Mouse (Mus musculus): Measurements from ENCODE around the gene Inpp5a.
A peak's percentile ranks its signal among the peaks of the same experiment; 100 is the strongest.

The Inpp5a gene

DNA sequence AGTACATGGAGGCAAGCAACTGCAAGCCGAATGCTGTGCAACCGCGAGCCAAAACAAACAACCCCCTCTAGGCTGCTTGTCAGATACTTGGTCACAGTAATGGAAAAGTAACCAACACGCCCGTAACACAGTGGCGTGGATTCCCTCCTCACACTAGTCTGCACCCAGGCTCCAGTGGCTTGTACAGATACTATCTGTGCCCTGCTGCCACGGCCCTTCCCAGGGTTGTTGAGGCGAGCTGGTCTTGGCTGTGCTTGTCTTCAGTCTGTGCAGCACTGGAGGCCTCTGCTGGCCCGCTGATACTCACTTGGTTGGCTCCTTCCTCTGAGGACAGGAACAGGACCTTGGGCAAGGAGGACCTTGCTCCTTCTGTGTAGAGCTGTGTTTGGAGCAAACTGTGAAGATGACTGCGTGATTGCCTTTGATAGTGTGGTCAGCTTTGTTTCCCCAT is 52.9 kb downstream of the Inpp5a start:
- no peak for DNase-seq (ENCODE audit: low spot score)

DNA sequence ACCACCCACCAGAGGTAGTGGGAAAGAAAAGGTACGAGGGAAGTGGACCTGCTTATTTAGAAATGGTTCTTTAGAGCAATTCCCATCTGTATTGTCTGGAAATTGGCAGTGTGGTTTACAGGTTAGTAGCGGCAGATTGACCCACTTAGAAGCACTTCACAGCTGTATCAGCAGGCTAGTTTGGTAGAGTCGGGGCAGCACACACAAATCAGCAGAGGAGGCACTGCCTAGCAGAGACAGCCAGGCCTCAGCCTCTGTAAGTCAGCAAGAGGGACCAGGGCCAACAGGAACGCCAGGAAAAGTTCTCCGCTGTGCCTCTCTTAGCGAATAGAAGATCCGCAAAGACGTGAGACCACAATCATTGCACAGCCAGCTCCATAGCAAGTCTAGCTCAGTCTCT is 56.7 kb downstream of the Inpp5a start:
- DNase-seq (ENCODE audit: low spot score): no peak

DNA sequence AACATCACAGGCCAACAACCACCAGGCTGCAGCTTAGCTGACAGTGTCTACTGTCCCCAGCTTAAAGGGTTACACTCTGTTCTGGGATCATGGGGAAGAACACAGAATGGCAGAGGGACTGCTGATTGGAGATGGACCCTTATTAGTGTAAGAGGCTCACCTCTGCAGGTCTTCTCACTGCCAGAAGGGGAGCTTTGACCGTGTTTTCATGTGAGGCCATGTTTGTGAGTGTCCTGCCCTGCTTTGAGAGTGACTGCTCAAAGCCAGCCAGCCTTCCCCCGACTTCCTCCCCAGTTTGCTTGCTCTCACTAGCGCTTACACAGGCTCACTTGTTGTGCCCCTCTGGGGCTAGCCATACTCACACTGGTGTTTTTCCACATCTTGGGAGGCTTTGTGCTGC is 58.5 kb downstream of the Inpp5a start:
- no peak for DNase-seq (ENCODE audit: low spot score)

DNA sequence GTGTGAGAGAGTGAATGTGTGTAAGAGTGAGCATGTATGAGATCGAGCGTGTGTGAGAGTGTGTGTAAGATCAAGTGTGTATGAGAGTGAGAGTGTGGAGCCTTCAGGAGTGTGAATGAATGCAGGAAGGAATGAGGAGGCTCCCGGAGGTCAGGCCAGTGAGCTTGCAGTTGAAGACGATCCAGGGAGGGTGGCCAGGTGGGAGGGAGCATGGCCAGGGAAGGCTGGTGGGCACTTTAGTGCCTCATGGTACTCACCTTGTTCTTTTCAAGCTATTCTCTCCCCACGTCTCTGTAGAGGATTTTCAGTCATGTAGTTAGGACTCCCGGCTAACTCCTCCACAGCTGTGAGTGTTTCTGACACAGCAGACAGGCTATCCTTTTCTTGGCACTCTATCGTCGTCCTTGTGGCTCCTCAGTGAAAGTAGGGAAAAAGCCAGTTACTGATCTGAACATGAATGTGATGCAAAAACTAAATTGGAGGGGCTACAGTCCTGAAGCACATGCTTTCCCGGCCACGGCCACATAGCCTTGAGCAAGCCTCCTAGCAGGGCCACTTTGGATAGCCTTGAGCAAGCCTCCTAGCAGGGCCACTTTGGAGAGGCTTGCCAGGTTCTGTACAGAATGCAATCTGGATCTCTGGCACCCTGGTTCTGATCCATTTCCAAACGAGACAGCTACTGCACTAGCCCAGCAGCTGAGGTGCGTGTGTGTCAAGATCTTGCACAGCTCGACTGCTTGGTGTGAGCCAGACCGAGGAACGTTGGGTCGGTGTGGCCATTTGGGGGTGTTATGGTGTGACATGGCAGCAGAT is 61.5 kb downstream of the Inpp5a start:
- no peak for DNase-seq (ENCODE audit: low spot score)

DNA sequence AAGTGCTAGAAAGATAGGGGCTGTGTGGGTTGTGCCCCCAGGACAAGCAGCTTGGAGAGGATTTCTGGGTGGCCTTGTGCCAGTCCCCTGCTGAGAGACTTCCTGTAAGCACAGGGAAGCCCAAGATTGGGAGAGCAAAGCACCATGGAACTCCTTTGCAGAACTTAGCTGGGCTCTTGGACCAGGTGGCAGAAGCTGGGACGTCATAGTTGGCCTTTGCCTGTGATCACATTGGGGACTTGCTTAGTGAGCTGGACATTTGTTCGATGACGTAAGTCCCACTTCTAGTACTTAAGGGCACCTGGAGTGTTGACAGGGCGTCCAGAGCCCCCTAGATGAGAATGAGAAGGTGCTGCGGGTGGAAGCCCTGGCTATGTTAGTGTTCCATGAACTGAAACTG is 62.8 kb downstream of the Inpp5a start:
- DNase-seq (ENCODE audit: low spot score): no peak

DNA sequence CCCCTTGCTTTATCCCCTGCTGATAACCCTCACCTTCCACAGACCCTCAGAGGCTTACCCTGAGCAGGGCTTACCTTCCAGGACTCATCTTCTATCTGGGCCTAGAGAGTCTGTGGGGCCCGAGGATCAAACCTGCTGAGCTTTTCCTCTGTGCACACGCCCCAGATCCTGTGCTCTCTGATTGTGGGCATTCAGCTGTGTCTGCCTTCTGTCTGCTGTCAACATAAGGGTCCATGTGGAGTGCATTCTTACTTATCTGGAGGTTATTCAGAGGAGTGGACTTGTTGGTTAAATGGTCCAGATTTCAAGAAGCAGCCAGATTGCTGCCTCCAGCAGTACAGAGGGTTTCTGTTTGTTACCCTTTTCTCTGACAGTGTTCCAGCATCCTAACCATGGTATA is 63.3 kb downstream of the Inpp5a start:
- DNase-seq (ENCODE audit: low spot score): no peak

DNA sequence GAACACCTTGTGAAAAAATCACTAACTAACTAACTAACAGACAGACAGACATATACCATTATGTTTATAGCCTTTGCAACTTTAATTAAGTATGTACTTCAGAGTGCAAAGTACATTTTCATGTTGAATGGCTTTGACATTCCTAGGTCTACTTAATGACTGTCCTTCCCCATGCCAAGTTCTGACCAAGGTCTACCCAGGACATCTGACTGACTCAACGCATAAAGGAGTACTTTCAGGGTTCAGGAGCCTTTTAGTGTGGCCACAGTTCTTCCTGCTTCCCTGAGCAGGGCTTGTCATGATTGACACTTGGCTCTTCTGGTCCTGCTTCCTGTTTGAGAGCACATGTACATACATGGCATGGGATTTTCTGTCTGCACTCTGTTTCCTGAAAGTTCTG is 64.3 kb downstream of the Inpp5a start:
- DNase-seq (ENCODE audit: low spot score): no peak

DNA sequence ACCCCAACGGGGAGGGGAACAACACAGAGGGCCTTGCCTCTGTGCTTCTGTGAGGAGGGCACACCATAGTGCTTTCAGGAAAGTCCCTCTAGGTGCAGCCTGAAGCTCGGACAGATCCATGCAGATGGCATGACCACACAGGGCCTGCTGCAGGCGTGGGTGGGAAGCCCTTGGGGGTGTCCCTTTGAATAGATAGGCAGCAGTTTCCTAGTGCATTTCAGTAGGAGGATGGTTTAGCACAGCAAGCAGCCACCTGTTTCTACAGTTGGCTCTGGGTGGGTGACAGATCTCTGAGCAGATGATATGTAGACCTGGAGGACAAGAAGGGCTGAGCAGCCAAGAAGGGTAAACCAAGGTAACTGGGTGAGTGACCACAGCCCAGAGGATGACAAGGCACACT is 65.4 kb downstream of the Inpp5a start:
- peak; percentile 46 for DNase-seq (ENCODE audit: low spot score)

DNA sequence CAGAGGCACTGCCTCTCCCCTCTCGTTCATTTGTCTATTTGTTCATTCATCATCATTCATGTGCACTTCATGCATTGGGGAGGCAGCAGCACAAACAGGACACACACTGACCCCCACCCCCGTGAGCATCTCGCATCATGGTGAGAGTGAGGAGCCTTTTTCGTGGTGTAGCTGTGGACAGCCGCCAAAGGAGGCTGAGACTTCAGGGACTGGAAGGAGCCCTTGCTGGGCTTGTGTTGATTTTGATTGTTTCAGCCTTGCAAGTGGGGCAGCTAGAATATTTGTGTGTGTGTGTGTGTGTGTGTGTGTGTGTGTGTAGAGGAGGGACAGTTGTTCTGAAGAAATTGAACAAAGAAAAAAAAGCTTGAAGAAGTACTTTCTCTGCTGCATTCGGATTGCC is 67.8 kb downstream of the Inpp5a start:
- no peak for DNase-seq (ENCODE audit: low spot score)

DNA sequence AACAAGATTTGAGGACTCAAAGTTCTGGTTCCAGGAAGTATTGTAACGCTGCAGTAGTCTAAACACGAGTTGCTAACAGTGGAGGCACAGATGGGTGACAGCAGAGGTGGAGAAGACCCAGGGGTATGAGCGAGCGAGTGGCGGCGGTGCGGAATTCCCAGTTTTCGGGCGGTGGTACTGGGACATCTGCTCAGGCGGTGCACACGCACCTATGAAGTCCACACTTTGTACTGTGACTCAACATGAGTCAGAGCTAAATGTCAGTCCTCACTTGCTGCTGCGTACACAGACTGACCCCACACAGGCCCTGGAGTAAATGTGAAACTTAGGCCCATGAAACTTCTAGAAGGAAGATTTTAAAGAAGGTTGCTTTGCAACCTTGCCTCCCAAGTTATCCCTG is 72.4 kb downstream of the Inpp5a start:
- no peak for DNase-seq (ENCODE audit: low spot score)

DNA sequence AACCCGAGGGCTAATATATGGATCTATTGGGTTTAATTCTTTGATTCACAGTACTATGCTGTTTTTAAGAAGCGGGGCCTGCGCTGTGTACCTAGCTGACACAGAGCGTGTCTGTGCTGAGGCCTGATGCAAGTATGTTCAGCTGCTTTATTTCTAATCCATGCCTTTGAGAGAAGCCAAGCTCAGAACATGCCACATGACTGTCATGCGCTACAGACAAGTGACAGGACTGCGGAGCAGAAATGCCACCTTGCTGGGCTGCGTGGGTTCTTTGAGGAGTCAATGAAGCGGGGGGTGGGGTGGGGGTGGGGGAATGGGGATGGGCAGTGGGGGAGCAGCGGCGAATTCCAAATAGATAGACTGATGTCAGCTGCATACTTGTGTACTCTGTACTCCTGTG is 73.2 kb downstream of the Inpp5a start:
- DNase-seq (ENCODE audit: low spot score): no peak

DNA sequence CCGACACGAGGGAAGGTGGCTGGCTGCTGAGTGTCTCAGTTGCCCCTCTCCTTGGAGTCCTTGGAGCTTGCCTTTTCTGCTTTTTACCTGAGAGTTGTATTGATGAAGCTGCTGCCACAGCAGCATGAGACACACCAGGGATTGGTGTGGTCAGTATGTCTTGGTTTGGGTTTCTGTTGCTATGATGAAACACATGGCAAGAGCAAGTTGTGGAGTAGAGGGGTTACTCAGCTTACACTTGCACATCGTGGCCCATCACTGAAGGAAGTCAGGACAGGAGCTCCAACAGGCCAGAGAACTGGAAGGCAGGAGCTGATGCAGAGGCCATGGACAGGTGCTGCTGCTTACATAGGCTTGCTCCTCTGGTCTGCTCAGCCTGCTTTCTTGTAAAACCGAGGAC is 76.6 kb downstream of the Inpp5a start:
- DNase-seq (ENCODE audit: low spot score): no peak

DNA sequence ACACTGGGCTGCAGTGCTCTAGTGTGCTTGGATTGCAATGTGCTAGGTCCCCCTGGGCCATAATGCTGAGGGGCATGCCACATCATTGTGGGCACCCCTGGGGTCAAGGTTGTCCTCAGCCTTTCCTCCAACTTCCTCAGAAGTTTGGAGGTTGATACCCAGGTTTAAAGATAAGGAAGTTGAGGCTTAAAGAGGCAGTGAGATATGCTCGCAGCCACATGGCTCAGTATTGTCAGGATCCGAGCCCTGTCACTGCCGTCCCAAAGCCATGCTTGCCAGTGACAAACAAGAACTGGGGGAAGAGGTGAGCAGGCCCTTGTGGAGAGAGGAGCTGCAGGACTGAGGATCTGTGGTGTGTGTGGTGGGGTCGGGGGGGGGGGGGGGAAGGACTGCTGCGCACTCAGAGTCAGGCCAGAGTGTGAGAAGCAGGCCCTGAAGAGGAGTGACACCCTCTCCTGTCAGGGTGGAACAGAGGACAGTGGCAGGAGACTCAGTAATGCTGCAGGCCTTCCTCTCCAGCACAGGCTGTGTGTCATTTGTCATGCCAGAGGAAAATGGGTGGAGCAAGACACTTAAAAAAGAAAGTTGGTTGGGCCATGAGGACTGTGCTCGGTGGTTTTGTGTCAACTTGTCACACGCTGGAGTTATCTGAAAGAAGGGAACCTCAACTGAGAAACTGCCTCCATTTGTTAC is 77.7 kb downstream of the Inpp5a start:
- DNase-seq (ENCODE audit: low spot score): no peak

DNA sequence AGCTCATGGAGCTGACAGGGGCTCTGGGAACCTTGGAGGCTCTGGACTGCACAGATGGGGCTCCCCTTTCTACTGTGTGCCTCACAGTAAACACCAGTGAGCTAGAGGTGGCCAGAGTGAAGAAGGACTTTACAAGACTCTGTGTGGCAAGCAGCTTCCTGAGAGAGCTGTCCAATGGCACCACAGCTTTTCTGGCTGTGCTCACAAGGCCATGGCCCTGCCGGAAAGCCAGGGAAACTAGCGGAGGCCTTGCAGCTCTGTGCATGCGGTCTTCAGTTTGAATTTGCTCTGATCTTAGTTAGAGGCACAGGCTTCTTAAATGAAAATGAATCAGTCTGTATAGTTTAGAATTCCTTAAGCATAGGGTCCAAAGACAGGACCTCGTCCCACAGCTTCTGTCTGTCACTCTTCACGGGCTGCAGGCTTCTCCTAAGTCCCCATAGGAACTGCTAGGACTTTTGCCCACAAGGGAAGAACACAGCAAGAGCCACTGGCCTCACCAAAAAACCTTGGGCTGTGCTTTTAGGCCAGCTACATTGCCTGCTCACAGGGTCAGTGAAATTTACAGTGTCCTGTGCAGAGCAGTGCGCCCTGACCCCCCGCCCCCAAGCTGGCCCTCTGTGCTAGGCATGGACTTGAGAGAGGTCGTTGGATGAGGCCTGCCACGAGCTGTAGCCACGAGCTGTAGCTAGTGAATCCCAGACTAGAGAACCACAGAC is 78.4 kb downstream of the Inpp5a start:
- no peak for DNase-seq (ENCODE audit: low spot score)

DNA sequence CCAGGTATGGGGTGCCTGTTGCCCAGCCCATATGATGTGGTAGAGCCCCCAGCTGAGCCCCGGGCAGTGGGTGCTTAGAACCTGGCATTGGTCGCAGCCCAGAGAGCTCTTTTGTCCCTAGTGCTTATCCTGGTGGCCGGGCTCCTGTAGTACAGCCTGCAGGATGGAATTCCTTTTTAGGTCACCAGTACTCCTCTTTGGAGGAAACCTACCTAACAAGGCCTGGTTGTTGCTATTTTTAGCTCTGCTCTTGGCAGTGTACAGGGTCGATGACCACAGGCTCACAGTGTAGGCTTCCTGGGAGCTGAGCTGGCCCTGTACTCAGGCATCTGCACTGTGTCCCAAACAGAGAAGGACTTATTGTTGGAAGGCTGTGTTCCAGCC is 79.0 kb downstream of the Inpp5a start:
- no peak for DNase-seq (ENCODE audit: low spot score)

DNA sequence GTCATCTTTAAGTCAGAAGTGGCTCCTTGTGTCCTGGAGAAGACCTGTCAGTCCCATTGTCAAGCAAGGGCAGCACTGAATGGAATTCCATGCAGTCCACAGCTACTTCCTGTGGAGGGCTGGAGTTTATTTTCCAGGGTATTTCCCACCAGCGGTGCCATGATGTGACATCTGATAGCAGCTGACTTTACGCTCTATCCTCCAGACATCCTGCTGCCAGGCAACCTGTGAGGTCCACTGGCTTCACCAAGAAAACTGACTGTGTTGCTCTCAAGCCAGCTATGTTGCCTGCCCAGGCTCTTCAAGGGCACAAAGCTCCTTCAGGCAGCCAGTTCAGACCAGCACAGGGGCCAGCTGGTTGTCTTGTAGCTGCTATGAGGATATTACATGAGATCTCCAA is 79.5 kb downstream of the Inpp5a start:
- DNase-seq (ENCODE audit: low spot score): no peak

DNA sequence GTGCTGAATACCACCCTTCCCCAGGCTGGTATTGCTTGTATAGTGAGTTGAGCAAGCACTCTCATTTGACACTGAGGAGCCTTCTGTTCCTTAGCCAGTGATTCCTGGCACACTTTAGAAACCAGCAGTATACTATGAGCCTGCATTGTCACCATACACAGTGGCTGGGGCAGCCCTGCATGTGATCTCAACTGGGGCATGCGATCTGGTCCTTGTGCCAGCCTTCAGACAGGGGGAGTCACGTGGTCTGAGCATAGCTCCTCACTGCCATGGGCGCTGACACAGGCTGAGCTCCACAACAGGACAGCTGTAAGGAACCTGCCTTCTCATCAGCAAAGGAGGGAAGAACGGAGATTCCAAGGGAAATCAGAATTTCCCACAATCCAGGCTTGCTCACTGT is 80.5 kb downstream of the Inpp5a start:
- DNase-seq (ENCODE audit: low spot score): no peak

DNA sequence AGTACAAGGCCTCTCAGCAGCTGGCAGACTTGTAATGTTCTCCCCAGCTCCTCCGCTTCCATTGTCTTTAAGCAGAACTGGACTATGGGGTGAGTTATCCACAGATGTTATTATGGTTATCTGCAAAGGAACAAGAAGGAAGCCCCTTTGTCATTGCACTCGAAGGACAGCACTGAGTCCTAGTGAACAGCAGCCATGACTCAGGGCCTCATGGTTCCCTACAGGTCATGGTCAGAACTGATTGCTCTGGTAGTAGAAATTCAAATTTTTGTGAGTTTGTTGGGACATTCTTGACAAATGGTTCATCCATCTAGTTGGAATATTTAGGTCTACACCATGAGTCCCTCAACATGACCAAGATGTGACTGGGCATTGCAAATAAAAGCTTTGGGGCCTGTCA is 81.6 kb downstream of the Inpp5a start:
- DNase-seq (ENCODE audit: low spot score): no peak

DNA sequence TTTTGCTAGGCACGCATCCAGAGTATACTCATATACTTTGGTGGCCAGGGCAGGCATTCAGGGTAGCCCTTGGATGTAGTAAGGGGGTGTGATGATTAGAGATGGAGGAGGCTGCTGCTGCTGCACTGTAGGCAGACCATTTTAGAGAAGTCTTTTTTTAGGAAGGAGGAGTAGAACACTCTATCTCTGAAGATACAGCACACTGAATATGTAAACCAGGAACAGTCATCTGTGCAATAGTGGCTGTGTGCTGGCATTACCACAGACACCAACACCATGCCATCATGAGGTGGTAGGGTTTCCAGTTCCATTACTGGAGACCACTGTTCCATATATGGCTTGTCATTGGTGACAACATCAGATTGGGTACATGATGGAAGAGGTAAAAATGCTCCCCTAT is 83.1 kb downstream of the Inpp5a start:
- no peak for DNase-seq (ENCODE audit: low spot score)

DNA sequence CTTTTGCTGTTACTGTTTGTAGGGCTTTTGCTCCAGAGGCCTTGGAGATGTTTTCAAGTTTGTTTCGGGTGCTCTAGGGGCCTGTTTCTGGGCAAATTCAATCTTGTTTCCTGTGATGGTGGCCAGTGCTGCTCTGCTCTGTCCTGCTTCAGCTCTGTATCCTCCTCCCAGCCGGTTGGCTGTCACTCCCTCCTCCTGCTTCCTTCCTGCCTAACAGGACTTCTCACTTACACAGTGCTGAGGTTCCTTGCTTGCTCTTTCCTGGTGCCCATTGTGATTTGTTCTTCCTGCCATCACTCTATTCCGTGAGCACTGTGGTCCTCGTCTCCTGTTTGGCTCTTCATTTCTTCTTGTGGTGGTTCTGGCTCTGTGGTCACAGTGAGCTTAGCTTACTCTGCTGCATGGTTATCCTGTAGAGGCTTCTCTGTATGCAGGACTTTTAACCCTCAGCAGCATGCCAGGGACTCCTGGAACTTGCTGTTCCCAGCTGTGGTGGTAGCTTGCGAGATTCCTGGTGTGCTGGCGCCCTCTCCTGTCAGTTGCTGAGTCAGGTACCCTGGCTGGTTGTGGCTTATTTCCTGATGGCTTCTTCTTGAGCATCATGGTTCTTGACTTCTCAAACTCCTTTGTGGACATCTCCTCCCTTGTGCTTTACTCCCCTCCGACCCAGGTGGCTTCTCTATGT is 84.1 kb downstream of the Inpp5a start:
- DNase-seq (ENCODE audit: low spot score): peak; percentile 88

DNA sequence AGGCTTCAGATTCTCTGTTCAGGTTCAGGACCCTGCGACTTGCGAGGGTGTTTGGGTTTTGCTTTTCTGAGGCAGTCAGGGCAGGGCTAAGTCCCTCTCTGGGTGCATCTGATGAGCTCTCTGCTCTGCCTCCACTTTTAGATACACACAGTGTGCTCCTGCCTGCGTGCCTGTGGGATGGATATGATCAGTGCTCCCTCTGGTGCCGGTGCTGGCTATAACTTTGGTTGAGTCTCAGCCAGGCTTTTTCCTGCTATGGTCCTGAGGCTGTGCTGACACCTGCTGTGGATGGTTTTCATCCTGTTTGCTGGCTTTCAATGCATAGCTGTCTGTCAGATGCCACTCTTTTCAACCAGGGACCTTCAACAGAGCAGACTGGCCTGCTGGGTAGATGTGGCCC is 87.0 kb downstream of the Inpp5a start:
- DNase-seq (ENCODE audit: low spot score): peak; percentile 55

DNA sequence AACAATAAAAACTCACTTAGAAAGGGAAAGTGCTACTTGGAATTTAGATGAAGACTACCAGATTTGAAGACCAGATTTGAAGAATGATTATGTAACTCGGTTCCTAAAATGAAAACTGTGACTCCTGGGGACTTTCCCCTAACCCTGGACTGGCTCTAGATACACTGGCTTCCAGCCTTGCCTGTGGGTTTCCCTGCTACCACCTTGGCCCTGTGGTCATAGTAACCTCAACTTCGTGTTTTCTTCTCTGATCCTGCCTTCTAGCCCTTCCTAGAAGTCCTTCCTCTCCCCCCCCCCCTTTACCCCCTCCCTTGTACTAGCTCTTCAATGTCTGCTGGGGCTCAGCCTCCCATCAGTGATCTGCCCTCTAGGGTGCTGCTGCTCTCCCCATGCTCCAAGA is 87.8 kb downstream of the Inpp5a start:
- DNase-seq (ENCODE audit: low spot score): no peak

DNA sequence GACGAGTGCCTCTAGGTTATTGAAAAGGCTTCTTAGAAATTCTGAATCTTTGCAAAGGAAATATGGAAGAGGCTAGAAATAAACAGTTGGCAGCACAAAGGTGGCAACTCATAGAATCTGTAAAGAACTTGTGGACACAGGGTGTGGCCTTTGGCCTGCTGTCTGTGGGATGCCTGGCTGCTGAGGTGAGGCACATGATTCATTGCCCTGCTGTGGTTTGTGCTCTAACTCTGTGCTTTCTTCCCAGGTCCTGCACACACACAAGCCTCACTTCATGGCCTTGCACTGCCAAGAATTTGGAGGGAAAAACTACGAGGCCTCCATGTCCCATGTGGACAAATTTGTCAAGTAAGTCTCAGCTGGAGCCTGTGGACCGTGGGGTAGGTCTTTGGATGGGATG is 88.8 kb downstream of the Inpp5a start:
- DNase-seq (ENCODE audit: low spot score): no peak
